Mouse (Mus musculus) lung, adult 2 months (tissue): Measurements from ENCODE around the gene Odf3l2.

ENCODE experiments used
- CTCF ChIP-seq: fragments of 200-500 bp; IDR thresholded peaks from 2 replicates; pipeline ENCODE4 v1.5.1; 2011; ENCODE audit warnings: mild to moderate bottlenecking, low read length, control low read depth; ENCODE audit not compliant: insufficient read depth
- POLR2A ChIP-seq: fragments of 200-500 bp; IDR thresholded peaks from 2 replicates; pipeline ENCODE4 v1.6.1; 2011; ENCODE audit warnings: low read depth, mild to moderate bottlenecking, control low read depth, low read length, borderline replicate concordance; ENCODE audit errors: extremely low read depth

DNA sequence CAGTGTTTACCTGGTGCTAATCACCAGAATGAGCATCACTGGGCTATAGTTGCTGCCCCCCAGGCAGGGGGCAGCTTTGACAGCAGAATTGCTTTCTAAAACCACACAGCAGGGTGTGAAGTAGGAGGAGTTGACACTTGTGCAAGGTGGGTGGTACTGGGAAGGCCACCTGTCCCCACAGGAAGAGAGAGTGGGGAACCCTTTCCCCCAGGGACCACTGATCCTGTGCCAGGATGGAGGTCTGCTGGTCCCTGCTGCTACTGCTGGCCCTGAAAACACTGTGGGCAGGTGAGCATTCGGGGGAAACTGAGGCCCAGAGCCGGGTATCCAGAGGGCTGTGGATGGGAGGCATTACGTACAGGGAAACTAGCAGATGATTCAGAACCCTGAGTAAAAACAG, 43.6 kb upstream of the Odf3l2 start:
- TF ChIP-seq CTCF (no peak), POLR2A (no peak)
